Mouse (Mus musculus) midbrain, embryonic 14.5 days (tissue): ENCODE results near the gene Tha1. TPM values are rescaled to one million over a fixed set of nuclear protein-coding genes. Genes with fewer than 3 reads are reported as not detected.

Experiments
- ATAC-seq: fragments of 200-750 bp; cut with Nextera tagmentation; 2 replicates; pipeline ENCODE4 v1.8.0; 2017; ENCODE audit warnings: moderate number of reproducible peaks, moderate library complexity; ENCODE audit not compliant: low FRiP score, low TSS enrichment
- DNase-seq: peaks from one replicate; pipeline ENCODE4 v3.0.0-alpha.2; 2015
- H3K27ac ChIP-seq: fragments of 300-500 bp; sonication (generic); replicated peaks from 2 replicates; pipeline ENCODE4 v1.5.1; 2014; ENCODE audit warnings: mild to moderate bottlenecking, low read depth, low read length, moderate library complexity
- H3K27me3 ChIP-seq: fragments of 300-500 bp; sonication (generic); 2 replicates; pipeline ENCODE4 v1.6.1; 2014; ENCODE audit warnings: low read length, control low read depth, mixed read lengths; ENCODE audit not compliant: control insufficient read depth, insufficient read depth
- H3K36me3 ChIP-seq: fragments of 300-500 bp; sonication (generic); 2 replicates; pipeline ENCODE4 v1.6.1; 2014; ENCODE audit warnings: low read length, control low read depth; ENCODE audit not compliant: control insufficient read depth, insufficient read depth
- H3K4me1 ChIP-seq: fragments of 300-500 bp; sonication (generic); 2 replicates; pipeline ENCODE4 v1.6.1; 2014; ENCODE audit warnings: mild to moderate bottlenecking, antibody characterized with exemption, low read length, control low read depth; ENCODE audit not compliant: control insufficient read depth, insufficient read depth
- H3K4me2 ChIP-seq: fragments of 300-500 bp; sonication (generic); 2 replicates; pipeline ENCODE4 v1.6.1; 2014; ENCODE audit warnings: mild to moderate bottlenecking, low read length, moderate library complexity
- H3K4me3 ChIP-seq: fragments of 300-500 bp; sonication (generic); replicated peaks from 2 replicates; pipeline ENCODE4 v1.5.1; 2014; ENCODE audit warnings: low read depth, low read length
- H3K9ac ChIP-seq: fragments of 300-500 bp; sonication (generic); replicated peaks from 2 replicates; pipeline ENCODE4 v1.6.1; 2014; ENCODE audit warnings: mild to moderate bottlenecking, low read length, moderate library complexity
- H3K9me3 ChIP-seq: fragments of 300-500 bp; sonication (generic); 2 replicates; pipeline ENCODE4 v1.6.1; 2016; ENCODE audit warnings: low read length, control low read depth, mixed read lengths; ENCODE audit not compliant: control insufficient read depth
- WGBS: fragments of 180-500 bp; shearing (Covaris S2); extraction: QIAGEN DNeasy Blood & Tissue Kit; methylation state at CpG from one replicate; pipeline ENCODE4 v1.1.7; 2014; 5-methylcytosine and 5-hydroxymethylcytosine counted together
- polyA plus RNA-seq: library from polyadenylated mRNA; unstranded; fragments of >200 nt; fragmentation: Nextera tagmentation; extraction: Ambion mirVana; gene quantifications from 2 replicates; pipeline ENCODE4 v1.2.1, GENCODE M21; 2014

Tha1 gene
- 2.3 and 3.1 TPM in 2 replicates for polyA plus RNA-seq

DNA sequence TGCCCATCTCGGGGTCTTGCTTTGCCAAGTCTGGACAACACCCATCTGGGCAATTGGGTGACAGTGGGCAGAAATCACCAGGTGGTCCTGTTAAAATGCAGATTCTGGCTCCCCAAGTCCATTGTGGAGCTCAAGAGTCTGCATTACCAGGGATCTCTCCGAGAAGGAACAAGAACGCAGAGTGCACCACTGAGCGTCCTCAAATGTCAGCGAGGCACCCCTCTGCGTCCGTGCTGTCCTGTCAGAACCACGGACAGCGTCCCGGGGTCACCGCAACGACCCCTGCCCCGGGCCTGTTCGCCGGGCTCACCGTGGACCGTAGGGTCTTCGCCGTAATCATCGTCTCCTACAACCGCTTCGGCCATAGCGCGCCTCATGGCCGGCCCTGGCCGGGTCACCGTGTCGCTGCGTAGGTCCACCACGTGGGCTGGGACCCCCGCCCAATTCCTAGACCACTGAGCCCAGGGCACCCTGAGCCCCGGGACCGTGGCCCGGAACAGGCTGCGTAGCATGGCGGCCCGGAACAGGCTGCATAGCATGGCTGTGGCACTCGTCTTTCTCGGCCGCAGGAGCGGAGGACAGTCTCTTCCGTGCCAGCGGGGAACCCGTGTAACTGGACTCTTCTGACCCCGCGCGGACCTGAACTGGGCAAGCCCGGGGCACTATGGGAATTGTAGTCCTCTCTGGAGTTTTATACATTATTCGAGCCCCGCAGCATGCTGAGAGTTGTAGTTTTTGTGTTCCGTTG lies at the start of gene Tha1:
Gene Tha1 (minus strand): TSS at position 621 of the 748 bp plus-strand sequence.
- Histone ChIP-seq H3K4me2 (peak within 1 kb of the TSS; percentile 97), H3K9ac (peak within 1 kb of the TSS; percentile 80), H3K27ac (0 out of 2 replicates have a peak within 1 kb of the TSS, but pooled peaks have one; percentile 26), H3K27me3 (no peaks in the 10 kb centered on the region), H3K4me3 (peak within 1 kb of the TSS; percentile 66), H3K9me3 (no peaks in the 10 kb centered on the region), H3K36me3 (no peaks in the 10 kb centered on the region), H3K4me1 (peaks cover 12% of the 10 kb centered on the region)
- ATAC-seq (peak; percentile 68; the same call in 1 of the 2 replicates), DNase-seq (peak; percentile 89)
- WGBS = under 1% methylated on average over 51 of the region's 51 CpGs

- Histone ChIP-seq H3K9ac (no peak overlapping the region), H3K4me3 (no peak overlapping the region), H3K4me2 (no peak overlapping the region), H3K36me3 (no peaks in the 10 kb centered on the region), H3K9me3 (0 out of 2 replicates have a peak, but pooled peaks cover 3% of the 10 kb centered on the region), H3K4me1 (no peaks in the 10 kb centered on the region), H3K27me3 (no peaks in the 10 kb centered on the region), H3K27ac (no peak overlapping the region)
- DNase-seq (no peak), ATAC-seq (no peak)
- WGBS = 8% methylated on average over 5 of the region's 5 CpGs
Observed at GRCm38 (mm10) chr11:117919211-117919610, 45.9 kb upstream of the Tha1 start.

DNA sequence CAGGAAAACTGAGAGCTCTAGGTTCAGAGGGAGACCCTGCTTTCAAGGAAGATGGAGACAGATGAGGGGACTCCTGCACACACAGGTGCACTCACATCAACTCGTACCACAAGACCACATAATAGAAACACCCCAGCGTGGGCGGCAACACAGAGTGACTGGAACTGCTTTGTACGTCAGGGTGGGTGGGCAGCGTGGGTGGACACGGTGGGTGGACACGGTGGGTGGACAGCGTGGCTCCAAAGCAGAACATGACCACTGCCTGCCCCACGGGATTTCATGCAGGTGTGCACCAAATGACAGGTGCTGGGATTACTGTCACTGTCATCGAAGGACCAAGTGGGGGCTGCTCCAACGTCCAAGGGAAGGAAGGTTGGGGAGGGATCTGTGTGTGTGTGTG lies 45.3 kb upstream of the Tha1 start:
- no peak overlapping the region for H3K9ac ChIP-seq
- no peaks in the 10 kb centered on the region for H3K36me3 ChIP-seq
- 0 out of 2 replicates have a peak, but pooled peaks cover 3% of the 10 kb centered on the region for H3K9me3 ChIP-seq
- no peak for DNase-seq
- H3K27me3 ChIP-seq = no peaks in the 10 kb centered on the region
- WGBS = 61% methylated on average over 11 of the region's 11 CpGs
- H3K27ac ChIP-seq = no peak overlapping the region
- ATAC-seq = no peak
- no peaks in the 10 kb centered on the region for H3K4me1 ChIP-seq
- H3K4me2 ChIP-seq = no peak overlapping the region
- H3K4me3 ChIP-seq = no peak overlapping the region

GRCm38 (mm10) chr11:117915837-117916236 lies 42.6 kb upstream of the Tha1 start:
- ATAC-seq = no peak
- DNase-seq = no peak
- Histone ChIP-seq H3K27ac (no peak overlapping the region), H3K27me3 (no peaks in the 10 kb centered on the region), H3K9ac (no peak overlapping the region), H3K36me3 (no peaks in the 10 kb centered on the region), H3K4me2 (no peak overlapping the region), H3K4me3 (no peak overlapping the region), H3K4me1 (no peaks in the 10 kb centered on the region), H3K9me3 (0 out of 2 replicates have a peak, but pooled peaks cover 3% of the 10 kb centered on the region)
- 95% methylated on average over 7 of the region's 7 CpGs for whole genome bisulfite sequencing

DNA sequence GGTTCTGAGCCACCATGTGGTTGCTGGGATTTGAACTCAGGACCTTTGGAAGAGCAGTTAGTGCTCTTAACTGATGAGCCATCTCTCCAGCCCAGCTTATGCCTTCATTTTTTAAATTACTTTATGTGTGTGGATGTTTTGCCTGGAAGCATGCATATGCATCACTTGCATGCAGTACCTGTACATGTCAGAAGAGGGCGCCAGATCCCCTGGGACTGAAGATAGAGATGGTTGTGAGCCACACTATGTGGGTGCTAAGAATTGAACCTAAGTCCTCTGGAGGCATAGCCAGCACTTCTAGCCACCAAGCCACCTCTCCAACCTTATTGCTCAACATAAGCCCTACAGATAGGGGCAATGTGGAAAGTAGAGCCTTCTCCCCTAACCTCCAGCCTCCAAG lies 42.1 kb upstream of the Tha1 start:
- H3K9ac ChIP-seq = no peak overlapping the region
- WGBS = 64% methylated on average over 1 of the region's 1 CpGs
- no peaks in the 10 kb centered on the region for H3K27me3 ChIP-seq
- DNase-seq (no peak), ATAC-seq (no peak)
- no peak overlapping the region for H3K4me3 ChIP-seq
- 0 out of 2 replicates have a peak, but pooled peaks cover 3% of the 10 kb centered on the region for H3K9me3 ChIP-seq
- no peaks in the 10 kb centered on the region for H3K4me1 ChIP-seq
- no peak overlapping the region for H3K4me2 ChIP-seq
- H3K36me3 ChIP-seq = no peaks in the 10 kb centered on the region
- no peak overlapping the region for H3K27ac ChIP-seq

GRCm38 (mm10) chr11:117914531-117914930 lies 41.2 kb upstream of the Tha1 start:
- Histone ChIP-seq H3K27me3 (no peaks in the 10 kb centered on the region), H3K4me2 (no peak overlapping the region), H3K27ac (no peak overlapping the region), H3K4me1 (no peaks in the 10 kb centered on the region), H3K9me3 (0 out of 2 replicates have a peak, but pooled peaks cover 3% of the 10 kb centered on the region), H3K4me3 (no peak overlapping the region), H3K9ac (no peak overlapping the region), H3K36me3 (no peaks in the 10 kb centered on the region)
- 72% methylated on average over 12 of the region's 12 CpGs for WGBS
- no peak for DNase-seq
- ATAC-seq = no peak

DNA sequence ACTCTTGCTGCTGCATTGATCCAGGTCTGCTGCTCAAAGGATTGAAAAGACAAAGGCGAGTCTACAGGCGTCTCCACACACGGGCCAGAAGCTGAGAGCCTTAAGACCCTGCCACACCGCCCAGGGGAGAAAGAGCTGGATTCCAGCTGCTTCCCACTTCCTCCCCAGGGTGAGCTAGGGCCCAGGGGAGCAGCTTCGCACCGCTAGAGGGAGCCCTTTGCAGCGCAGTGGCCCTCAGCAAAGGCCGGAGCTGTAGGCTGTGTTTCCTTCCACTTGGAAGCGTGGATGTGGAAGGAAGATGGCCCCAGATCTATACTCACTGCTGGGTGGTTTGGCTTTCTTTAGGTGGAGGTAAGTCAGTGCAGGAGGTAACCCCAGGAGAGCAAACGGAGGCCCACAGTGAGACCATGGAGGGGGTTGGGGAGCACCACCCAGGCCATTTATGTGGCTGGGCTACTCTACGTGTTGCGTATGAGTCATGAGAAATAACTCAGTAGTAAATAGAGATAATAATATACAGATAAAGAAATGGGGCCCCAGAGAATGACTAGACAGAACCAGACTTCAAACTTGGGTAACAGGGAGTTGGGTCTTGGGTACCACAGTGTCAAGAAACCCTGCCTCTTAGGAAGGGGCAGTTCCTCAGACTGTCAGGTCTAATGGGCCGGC lies 39.5 kb upstream of the Tha1 start:
- Histone ChIP-seq H3K9ac (no peak overlapping the region), H3K36me3 (no peaks in the 10 kb centered on the region), H3K27me3 (no peaks in the 10 kb centered on the region), H3K4me2 (no peak overlapping the region), H3K4me3 (no peak overlapping the region), H3K27ac (no peak overlapping the region), H3K9me3 (0 out of 2 replicates have a peak, but pooled peaks cover 3% of the 10 kb centered on the region), H3K4me1 (no peaks in the 10 kb centered on the region)
- WGBS = 30% methylated on average over 13 of the region's 13 CpGs
- peak; percentile 77 for DNase-seq
- ATAC-seq = no peak

GRCm38 (mm10) chr11:117909337-117909736 lies 36.1 kb upstream of the Tha1 start:
- Histone ChIP-seq H3K36me3 (no peaks in the 10 kb centered on the region), H3K9me3 (no peaks in the 10 kb centered on the region), H3K4me3 (no peak overlapping the region), H3K4me1 (no peaks in the 10 kb centered on the region), H3K9ac (no peak overlapping the region), H3K4me2 (no peak overlapping the region), H3K27me3 (no peaks in the 10 kb centered on the region), H3K27ac (no peak overlapping the region)
- DNase-seq (no peak), ATAC-seq (no peak)
- WGBS = 95% methylated on average over 8 of the region's 8 CpGs
